Mouse (Mus musculus): Measurements from ENCODE around the gene Bcl9. TPM values are rescaled to one million over a fixed set of nuclear protein-coding genes. Genes with fewer than 3 reads are reported as not detected.

The Bcl9 gene
- polyA plus RNA-seq, 1 experiment from 2014 or later = 37.7 TPM

GRCm38 (mm10) chr3:97253823-97254600 is 43.7 kb downstream of the Bcl9 start:
- ATAC-seq (ENCODE audit: extremely low read depth, insufficient number of reproducible peaks, low FRiP score, low TSS enrichment) = no peak
- Histone ChIP-seq H3K9ac (no peak overlapping the region), H3K4me3 (no peak overlapping the region), H3K36me3 (peaks cover 7% of the 10 kb centered on the region; the same call in 1 of the 2 replicates), H3K9me3 (peaks cover 4% of the 10 kb centered on the region; the same call in 1 of the 2 replicates), H3K4me1 (peaks cover 34% of the 10 kb centered on the region), H3K27me3 (replicated peaks) (no peaks in the 10 kb centered on the region), H3K4me2 (no peak overlapping the region), H3K27ac (replicated peaks) (no peak overlapping the region)
- 46% methylated on average over 9 of the region's 9 CpGs for WGBS

GRCm38 (mm10) chr3:97252896-97253295 is 44.8 kb downstream of the Bcl9 start:
- Histone ChIP-seq H3K27ac (replicated peaks) (no peak overlapping the region), H3K9ac (no peak overlapping the region), H3K9me3 (no peaks in the 10 kb centered on the region), H3K4me2 (no peak overlapping the region), H3K4me1 (peaks cover 34% of the 10 kb centered on the region), H3K27me3 (replicated peaks) (no peaks in the 10 kb centered on the region), H3K36me3 (no peaks in the 10 kb centered on the region), H3K4me3 (no peak overlapping the region)
- no peak for ATAC-seq (ENCODE audit: extremely low read depth, insufficient number of reproducible peaks, low FRiP score, low TSS enrichment)
- WGBS = 84% methylated on average over 6 of the region's 6 CpGs

- H3K27ac ChIP-seq (replicated peaks) = no peak overlapping the region
- no peak overlapping the region for H3K9ac ChIP-seq
- H3K4me2 ChIP-seq = no peak overlapping the region
- peaks cover 3% of the 10 kb centered on the region for H3K4me1 ChIP-seq
- no peaks in the 10 kb centered on the region for H3K9me3 ChIP-seq
- WGBS = 72% methylated on average over 10 of the region's 10 CpGs
- no peaks in the 10 kb centered on the region for H3K36me3 ChIP-seq
- H3K4me3 ChIP-seq = no peak overlapping the region
- H3K27me3 ChIP-seq (replicated peaks) = no peaks in the 10 kb centered on the region
- ATAC-seq (ENCODE audit: extremely low read depth, insufficient number of reproducible peaks, low FRiP score, low TSS enrichment) = no peak
Measured at GRCm38 (mm10) chr3:97242629-97243167, 55.0 kb downstream of the Bcl9 start.

DNA sequence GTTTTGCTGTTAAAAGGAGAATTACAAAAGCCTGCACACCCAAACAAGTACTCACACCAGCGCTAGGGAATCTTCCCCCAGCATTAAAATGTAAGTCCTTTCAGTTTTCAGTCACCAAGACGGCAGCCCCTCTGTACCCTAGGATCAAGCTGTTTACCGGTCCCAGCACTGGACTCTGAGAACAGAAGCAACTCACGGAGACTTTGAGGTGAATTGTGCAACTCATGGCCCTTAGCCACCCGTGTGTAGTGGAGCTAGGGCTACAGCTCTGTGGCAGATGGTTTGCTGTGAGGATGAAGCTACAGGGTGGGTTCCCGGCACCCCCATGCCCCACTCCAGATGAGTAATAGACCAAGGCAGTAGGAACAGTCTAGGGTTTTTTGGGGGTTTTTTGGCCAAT is 55.9 kb downstream of the Bcl9 start:
- Histone ChIP-seq H3K36me3 (no peaks in the 10 kb centered on the region), H3K4me1 (peaks cover 9% of the 10 kb centered on the region), H3K27me3 (replicated peaks) (no peaks in the 10 kb centered on the region), H3K4me3 (no peak overlapping the region), H3K4me2 (no peak overlapping the region), H3K9me3 (no peaks in the 10 kb centered on the region), H3K27ac (replicated peaks) (no peak overlapping the region), H3K9ac (no peak overlapping the region)
- no peak for ATAC-seq (ENCODE audit: extremely low read depth, insufficient number of reproducible peaks, low FRiP score, low TSS enrichment)
- 73% methylated on average over 6 of the region's 6 CpGs for WGBS

DNA sequence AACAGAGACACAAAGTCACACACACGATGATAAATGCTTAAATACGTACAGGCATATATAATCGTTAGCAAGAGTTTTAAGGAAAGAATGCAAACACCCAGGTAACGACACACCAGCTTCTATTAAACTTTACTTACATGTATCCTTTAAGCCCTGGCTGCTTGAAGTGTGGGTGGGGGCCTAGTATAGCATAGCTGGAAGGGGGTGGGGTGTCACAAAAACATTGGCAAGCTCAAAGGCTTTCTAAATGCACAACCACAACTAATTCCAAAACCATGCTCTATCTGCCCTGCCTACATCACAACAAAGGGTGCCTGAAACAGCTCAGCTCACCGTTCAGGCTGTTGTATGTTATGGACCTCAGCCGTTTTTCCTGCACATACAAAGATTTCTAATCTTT is 57.9 kb downstream of the Bcl9 start:
- Histone ChIP-seq H3K4me1 (peaks cover 28% of the 10 kb centered on the region), H3K36me3 (no peaks in the 10 kb centered on the region), H3K27me3 (replicated peaks) (no peaks in the 10 kb centered on the region), H3K27ac (replicated peaks) (no peak overlapping the region), H3K9me3 (no peaks in the 10 kb centered on the region), H3K9ac (no peak overlapping the region), H3K4me2 (no peak overlapping the region), H3K4me3 (no peak overlapping the region)
- no peak for ATAC-seq (ENCODE audit: extremely low read depth, insufficient number of reproducible peaks, low FRiP score, low TSS enrichment)
- WGBS = 89% methylated on average over 6 of the region's 6 CpGs

DNA sequence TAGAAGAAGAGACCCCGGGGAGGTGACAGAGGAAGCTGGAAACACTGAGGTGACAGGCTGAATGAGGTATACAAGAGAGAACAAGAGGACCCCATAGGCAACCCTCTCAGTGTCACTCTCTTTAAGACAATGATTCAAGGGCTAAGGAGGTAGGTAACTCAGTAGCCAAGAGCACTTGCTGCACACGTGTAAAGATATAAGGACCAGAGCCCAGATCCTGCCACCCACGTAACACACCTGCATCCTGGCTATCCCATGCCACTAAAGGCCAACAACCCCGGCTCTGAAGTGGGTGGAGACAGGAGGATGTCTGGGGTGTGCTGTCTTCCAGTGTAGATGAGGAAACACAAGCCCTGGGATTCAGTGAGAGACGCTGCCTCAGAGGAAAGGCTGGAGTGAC is 58.4 kb downstream of the Bcl9 start:
- ATAC-seq (ENCODE audit: extremely low read depth, insufficient number of reproducible peaks, low FRiP score, low TSS enrichment) = no peak
- peaks cover 33% of the 10 kb centered on the region for H3K4me1 ChIP-seq
- 80% methylated on average over 5 of the region's 5 CpGs for WGBS
- H3K27me3 ChIP-seq (replicated peaks) = no peaks in the 10 kb centered on the region
- H3K9ac ChIP-seq = no peak overlapping the region
- H3K36me3 ChIP-seq = no peaks in the 10 kb centered on the region
- no peak overlapping the region for H3K4me3 ChIP-seq
- H3K4me2 ChIP-seq = no peak overlapping the region
- H3K9me3 ChIP-seq = no peaks in the 10 kb centered on the region
- H3K27ac ChIP-seq (replicated peaks) = no peak overlapping the region

- H3K4me1 ChIP-seq = peaks cover 41% of the 10 kb centered on the region
- no peaks in the 10 kb centered on the region for H3K36me3 ChIP-seq
- H3K9ac ChIP-seq = no peak overlapping the region
- H3K4me2 ChIP-seq = no peak overlapping the region
- H3K9me3 ChIP-seq = no peaks in the 10 kb centered on the region
- WGBS = 79% methylated on average over 2 of the region's 2 CpGs
- no peak overlapping the region for H3K4me3 ChIP-seq
- ATAC-seq (ENCODE audit: extremely low read depth, insufficient number of reproducible peaks, low FRiP score, low TSS enrichment) = no peak
- no peak overlapping the region for H3K27ac ChIP-seq (replicated peaks)
- H3K27me3 ChIP-seq (replicated peaks) = no peaks in the 10 kb centered on the region
Measured at GRCm38 (mm10) chr3:97238521-97238920, 59.2 kb downstream of the Bcl9 start.

DNA sequence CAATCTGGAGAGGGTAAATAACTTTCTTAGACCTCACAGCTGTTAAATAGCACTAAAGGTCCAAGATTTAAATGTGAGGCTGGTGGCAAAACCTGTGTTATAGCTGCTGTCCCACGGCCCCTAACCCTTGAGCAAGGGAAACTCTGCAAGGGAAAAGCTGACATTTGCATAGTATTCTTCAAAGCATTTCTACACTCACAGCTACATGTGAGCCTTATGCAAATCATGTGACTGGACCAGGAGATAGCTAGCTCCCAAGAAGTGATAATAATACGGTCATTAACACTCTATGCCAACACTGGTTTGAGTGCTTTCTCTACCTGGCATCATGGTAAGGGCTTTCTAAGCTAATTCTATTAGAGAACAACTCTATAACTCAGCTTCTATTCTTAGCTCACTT is 60.3 kb downstream of the Bcl9 start:
- Histone ChIP-seq H3K4me1 (peaks cover 51% of the 10 kb centered on the region), H3K27ac (replicated peaks) (peak overlapping the region; percentile 77), H3K9ac (no peak overlapping the region), H3K9me3 (no peaks in the 10 kb centered on the region), H3K4me3 (no peak overlapping the region), H3K27me3 (replicated peaks) (no peaks in the 10 kb centered on the region), H3K36me3 (no peaks in the 10 kb centered on the region), H3K4me2 (peak overlapping the region; percentile 34)
- WGBS = 59% methylated on average over 2 of the region's 2 CpGs
- no peak for ATAC-seq (ENCODE audit: extremely low read depth, insufficient number of reproducible peaks, low FRiP score, low TSS enrichment)

GRCm38 (mm10) chr3:97234797-97235196 is 62.9 kb downstream of the Bcl9 start:
- peaks cover 55% of the 10 kb centered on the region for H3K4me1 ChIP-seq
- peak overlapping the region; percentile 86 for H3K27ac ChIP-seq (replicated peaks)
- H3K9me3 ChIP-seq = peaks cover 5% of the 10 kb centered on the region; the same call in 1 of the 2 replicates
- WGBS = 39% methylated on average over 14 of the region's 14 CpGs
- H3K4me2 ChIP-seq = peak overlapping the region; percentile 65
- peak overlapping the region; percentile 38 for H3K4me3 ChIP-seq
- peak overlapping the region; percentile 64 for H3K9ac ChIP-seq
- no peak for ATAC-seq (ENCODE audit: extremely low read depth, insufficient number of reproducible peaks, low FRiP score, low TSS enrichment)
- H3K36me3 ChIP-seq = no peaks in the 10 kb centered on the region; the same call in 1 of the 2 replicates
- no peaks in the 10 kb centered on the region for H3K27me3 ChIP-seq (replicated peaks)

GRCm38 (mm10) chr3:97232328-97232727 is 65.4 kb downstream of the Bcl9 start:
- H3K9me3 ChIP-seq = peaks cover 5% of the 10 kb centered on the region; the same call in 1 of the 2 replicates
- H3K36me3 ChIP-seq = no peaks in the 10 kb centered on the region; the same call in 1 of the 2 replicates
- no peak overlapping the region for H3K4me3 ChIP-seq
- H3K4me2 ChIP-seq = no peak overlapping the region
- H3K27ac ChIP-seq (replicated peaks) = no peak overlapping the region
- no peak overlapping the region for H3K9ac ChIP-seq
- no peaks in the 10 kb centered on the region for H3K27me3 ChIP-seq (replicated peaks)
- 77% methylated on average over 3 of the region's 3 CpGs for WGBS
- H3K4me1 ChIP-seq = peaks cover 58% of the 10 kb centered on the region
- ATAC-seq (ENCODE audit: extremely low read depth, insufficient number of reproducible peaks, low FRiP score, low TSS enrichment) = no peak

- H3K4me1 ChIP-seq = peaks cover 56% of the 10 kb centered on the region
- 73% methylated on average over 9 of the region's 9 CpGs for WGBS
- no peak overlapping the region for H3K9ac ChIP-seq
Measured at GRCm38 (mm10) chr3:97231857-97232256, 65.9 kb downstream of the Bcl9 start.

More at GRCm38 (mm10) chr3:97231857-97232256, 65.9 kb downstream of the Bcl9 start:
- Histone ChIP-seq H3K36me3 (no peaks in the 10 kb centered on the region; the same call in 1 of the 2 replicates), H3K9me3 (peaks cover 5% of the 10 kb centered on the region; the same call in 1 of the 2 replicates), H3K4me2 (no peak overlapping the region), H3K27ac (replicated peaks) (no peak overlapping the region), H3K4me3 (no peak overlapping the region), H3K27me3 (replicated peaks) (no peaks in the 10 kb centered on the region)
- ATAC-seq (ENCODE audit: extremely low read depth, insufficient number of reproducible peaks, low FRiP score, low TSS enrichment) = no peak

Data from heart, embryonic 13.5 days (tissue).